Mouse (Mus musculus) gastrocnemius, postnatal 25 days (tissue): Measurements from ENCODE around the gene Tcirg1. TPM values are rescaled to one million over a fixed set of nuclear protein-coding genes. Genes with fewer than 3 reads are reported as not detected.
A peak's percentile ranks its signal among the peaks of the same experiment; 100 is the strongest.

ENCODE experiments used
- DNase-seq: peaks from one replicate; pipeline ENCODE4 v3.0.0; 2022
- long read RNA-seq, 2 experiments: library from polyadenylated mRNA; stranded (forward); transcript quantifications; one replicate each; pipeline ENCODE4 v2.0.0; 2021
- total RNA-seq, 2 experiments: library from RNA; stranded (reverse); gene quantifications; 1 replicate in 1 of 2; 2 replicates in 1 of 2; pipeline ENCODE4 v1.2.3; 2021

Gene Tcirg1
- 1 to 10 TPM; 5.2 to 7.0 TPM for total RNA-seq
- long read RNA-seq, experiment 1, partial matches to known transcripts, result 2 of 3 reads
- long read RNA-seq, experiment 1, other reads (novel, unspliced or antisense), result 0 of 3 reads
- long read RNA-seq, experiment 2, partial matches to known transcripts, result 0 of 1 reads
- long read RNA-seq, experiment 2, other reads (novel, unspliced or antisense), result 1 of 1 reads

- DNase-seq, result peak; percentile 84
Observed at GRCm38 (mm10) chr19:3906795-3907786, at the start of gene Tcirg1. Gene Tcirg1, minus strand, starts transcription at chr19:3907133.

DNA sequence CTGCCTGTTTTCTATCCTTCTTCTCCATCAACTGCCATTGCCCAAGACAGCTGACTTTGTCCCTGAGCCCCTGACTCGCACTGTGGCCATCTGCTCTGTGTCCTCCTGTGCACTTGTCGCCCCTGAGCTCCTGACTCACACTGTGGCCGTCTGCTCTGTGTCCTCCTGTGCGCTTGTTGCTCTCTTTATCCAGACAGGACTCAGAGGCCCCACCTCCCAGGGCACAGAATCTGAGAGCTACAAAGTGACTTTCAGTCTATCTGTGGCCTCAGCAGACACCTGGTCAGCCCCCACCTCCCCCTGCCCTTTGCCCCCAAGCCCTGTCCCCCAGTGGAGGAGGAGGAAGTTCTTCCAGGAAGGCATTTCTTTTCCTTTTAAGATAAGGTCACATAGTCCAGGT is 48.9 kb upstream of the Tcirg1 start:
- DNase-seq, result no peak

DNA sequence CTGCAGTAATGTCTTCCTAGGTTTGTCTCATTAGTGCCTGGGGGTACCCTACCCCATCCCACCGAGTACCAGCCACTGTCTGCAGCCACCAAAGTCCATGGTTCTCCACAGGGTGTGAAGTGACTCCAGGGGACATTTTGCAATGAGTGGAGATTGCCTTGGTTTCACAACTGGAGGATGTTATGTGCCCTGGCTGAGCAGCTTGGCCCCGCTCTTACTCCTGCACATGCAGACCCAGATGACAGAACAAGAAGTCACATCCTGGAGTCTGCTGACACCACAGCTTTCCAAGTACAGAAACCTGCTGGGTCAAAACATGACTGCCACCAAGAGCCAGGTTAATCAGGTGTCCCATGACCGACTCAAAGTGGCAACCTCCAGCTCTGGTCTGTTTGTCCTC is 48.1 kb upstream of the Tcirg1 start:
- no peak for DNase-seq

GRCm38 (mm10) chr19:3952099-3952498 is 45.2 kb upstream of the Tcirg1 start:
- no peak for DNase-seq

- DNase-seq, result no peak
Observed at GRCm38 (mm10) chr19:3951461-3951860, 44.5 kb upstream of the Tcirg1 start.

DNA sequence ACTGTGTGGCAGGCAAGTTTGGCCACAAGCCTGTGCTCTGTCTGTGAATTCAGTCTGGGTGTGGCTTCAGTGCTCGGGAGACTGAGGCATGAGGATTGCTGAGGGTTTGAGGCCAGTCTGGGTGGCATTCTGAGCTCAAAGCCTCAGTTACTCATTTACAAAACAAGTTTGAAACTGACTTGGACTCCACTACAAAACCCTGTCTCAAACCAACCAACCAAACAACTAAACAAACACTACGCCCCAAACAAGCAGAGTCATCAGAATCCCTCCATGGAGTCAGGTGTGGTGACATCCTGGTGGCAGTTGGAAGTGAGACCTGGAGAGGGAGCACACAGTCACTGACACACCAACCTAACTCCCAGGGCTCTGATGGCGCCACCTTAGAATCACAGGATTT is 43.4 kb upstream of the Tcirg1 start:
- no peak for DNase-seq

DNA sequence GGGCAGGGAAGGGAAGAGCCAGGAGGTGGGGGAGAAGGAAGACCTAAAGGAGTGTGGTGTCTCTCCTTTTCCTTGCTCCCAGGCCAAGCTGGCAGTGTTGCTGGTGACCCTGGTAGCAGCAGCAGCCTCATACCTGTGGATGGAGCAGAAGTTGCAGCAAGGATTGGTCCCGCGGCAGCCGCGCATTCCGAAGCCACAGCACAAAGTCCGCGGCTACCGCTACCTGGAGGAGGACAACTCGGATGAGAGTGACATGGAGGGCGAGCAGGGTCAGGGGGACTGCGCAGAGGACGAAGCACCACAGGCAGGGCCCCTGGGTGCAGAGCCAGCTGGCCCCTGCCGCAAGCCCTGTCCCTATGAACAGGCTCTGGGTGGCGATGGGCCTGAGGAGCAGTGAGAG is 41.6 kb upstream of the Tcirg1 start:
- DNase-seq, result no peak

- DNase-seq, result no peak
Observed at GRCm38 (mm10) chr19:3947813-3948212, 40.9 kb upstream of the Tcirg1 start.

DNA sequence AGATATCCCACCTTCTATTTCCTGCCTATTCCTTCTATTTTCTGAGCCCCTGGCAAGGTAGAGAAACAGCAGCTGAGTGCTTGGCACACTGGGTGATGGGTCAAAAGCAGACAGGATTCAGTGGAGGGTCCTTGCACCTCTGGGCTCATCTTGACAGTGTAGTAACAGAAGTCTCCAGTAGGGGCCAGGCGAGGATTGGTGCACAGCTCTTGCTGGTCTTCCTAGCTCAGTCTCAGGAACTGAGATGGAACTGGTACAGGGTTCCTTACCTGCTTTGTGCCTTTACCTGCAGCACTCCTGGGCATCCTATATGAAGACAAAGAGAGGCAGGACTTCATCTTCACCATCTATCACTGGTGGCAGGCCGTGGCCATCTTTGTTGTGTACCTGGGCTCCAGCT is 39.8 kb upstream of the Tcirg1 start:
- no peak for DNase-seq

- DNase-seq, result no peak
Observed at GRCm38 (mm10) chr19:3945872-3946564, 39.1 kb upstream of the Tcirg1 start.

- DNase-seq, result no peak
Observed at GRCm38 (mm10) chr19:3942986-3943735, 36.2 kb upstream of the Tcirg1 start.

GRCm38 (mm10) chr19:3942315-3942714 is 35.4 kb upstream of the Tcirg1 start:
- no peak for DNase-seq

DNA sequence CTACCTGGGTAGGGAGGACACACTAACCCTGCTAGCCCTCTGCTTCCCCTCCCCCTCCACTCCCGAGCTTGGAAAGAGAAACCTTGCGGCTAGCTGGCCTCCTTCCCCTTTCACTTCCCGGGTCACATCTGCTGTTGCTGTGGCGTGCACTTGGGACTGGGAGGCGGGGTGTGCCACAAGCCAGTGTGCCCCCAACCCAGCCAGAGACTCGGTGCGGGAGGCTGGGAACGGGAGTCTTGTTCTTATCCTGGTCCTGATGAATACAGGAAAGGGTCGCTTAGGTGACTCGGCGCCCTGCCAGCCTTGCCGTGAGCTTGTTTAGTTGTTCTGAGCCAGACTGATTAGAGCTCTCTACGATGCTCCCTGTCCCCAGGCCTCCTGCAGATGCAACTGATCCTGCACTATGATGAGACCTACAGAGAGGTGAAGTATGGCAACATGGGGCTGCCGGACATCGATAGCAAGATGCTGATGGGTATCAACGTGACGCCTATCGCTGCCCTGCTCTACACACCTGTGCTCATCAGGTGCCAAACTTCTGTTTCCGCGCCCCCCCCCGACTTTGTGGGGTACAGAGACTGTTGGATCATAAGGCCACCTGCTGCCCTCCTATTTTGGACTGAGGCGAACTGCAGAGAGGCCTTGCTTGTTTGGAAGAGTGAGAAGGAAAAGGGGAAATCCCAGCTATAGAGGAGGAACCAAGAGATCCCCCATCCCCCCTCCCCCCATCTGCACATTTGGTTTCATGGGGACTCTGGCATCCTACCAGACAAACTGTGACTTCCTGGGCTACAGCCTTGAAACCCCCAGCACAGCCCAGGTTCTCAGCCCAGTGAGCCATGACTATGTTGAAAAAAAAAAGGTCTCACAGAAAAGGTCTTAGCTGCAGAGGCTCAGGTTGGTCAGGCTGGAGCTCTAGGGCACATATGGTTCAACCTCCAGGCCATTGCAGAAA is 29.2 kb upstream of the Tcirg1 start:
- DNase-seq, result peak; percentile 63

- DNase-seq, result peak; percentile 76
Observed at GRCm38 (mm10) chr19:3935032-3935895, 28.3 kb upstream of the Tcirg1 start, which contains the start of gene Unc93b1. Gene Unc93b1, plus strand, starts transcription at chr19:3935186.

- no peak for DNase-seq
Observed at GRCm38 (mm10) chr19:3931716-3932115, 24.8 kb upstream of the Tcirg1 start.

GRCm38 (mm10) chr19:3930262-3931057 is 23.5 kb upstream of the Tcirg1 start:
- no peak for DNase-seq

- peak; percentile 85 for DNase-seq
Observed at GRCm38 (mm10) chr19:3929211-3929941, 22.4 kb upstream of the Tcirg1 start, which contains the start of gene Aldh3b1. Gene Aldh3b1, minus strand, starts transcription at chr19:3929808.

- no peak for DNase-seq
Observed at GRCm38 (mm10) chr19:3928779-3929178, 21.8 kb upstream of the Tcirg1 start.
